Mouse (Mus musculus): ENCODE measurements at regions not wholly inside any gene's neighbourhood (a gene's known extent, or its start where the extent isn't known, plus 50 kb on each side); places are given as distances from the start of the nearest gene placed in this dataset.
A peak's percentile ranks its signal among the peaks of the same experiment; 100 is the strongest.
"Not testable (repeated sequence)": the region's sequence is repeated elsewhere in the genome, so short reads cannot be mapped to it uniquely, and the experiment has no call there.

DNA sequence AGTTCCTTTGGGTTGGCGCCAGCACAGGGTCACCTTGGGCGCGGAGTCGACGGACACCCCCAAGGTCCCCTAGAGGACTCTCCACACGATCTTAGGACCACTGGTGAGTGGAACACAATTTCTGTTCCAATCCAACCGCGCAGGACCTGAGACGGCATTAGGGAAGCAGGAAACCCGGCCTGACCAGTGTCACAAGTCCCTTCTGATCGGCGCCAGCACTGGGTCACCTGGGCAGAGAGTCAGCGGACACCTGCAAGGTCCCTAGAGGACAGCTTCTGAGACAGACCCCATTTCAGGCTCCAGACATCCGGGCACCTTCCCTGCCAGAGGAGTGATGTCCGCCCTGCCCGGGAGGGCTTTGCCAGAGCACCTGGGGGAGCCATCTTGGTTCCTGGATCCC lies 74.2 kb upstream of the Cdh13 start:
- not testable (repeated sequence) for DNase-seq (ENCODE audit: low spot score in 2 of 2)

DNA sequence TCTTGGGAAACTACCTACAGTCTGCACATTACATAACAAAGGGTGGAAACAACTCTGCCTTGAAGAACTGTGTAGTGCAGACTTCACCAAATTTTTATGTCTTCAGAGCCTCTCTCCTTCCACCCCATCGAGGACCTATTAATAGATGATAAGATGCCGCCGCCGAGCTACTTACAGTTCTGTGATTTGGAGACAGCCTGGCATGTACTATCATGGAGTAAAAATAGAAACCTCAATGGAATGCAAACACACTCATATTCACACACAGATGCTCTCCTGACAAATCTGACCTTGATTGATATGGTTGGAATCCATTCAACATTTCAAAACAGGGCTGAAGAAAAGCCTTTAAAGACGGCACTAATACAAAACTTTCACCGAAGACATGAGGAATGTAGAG lies 92.7 kb upstream of the Cdh13 start:
- no peak for DNase-seq (ENCODE audit: low spot score in 2 of 2)

DNA sequence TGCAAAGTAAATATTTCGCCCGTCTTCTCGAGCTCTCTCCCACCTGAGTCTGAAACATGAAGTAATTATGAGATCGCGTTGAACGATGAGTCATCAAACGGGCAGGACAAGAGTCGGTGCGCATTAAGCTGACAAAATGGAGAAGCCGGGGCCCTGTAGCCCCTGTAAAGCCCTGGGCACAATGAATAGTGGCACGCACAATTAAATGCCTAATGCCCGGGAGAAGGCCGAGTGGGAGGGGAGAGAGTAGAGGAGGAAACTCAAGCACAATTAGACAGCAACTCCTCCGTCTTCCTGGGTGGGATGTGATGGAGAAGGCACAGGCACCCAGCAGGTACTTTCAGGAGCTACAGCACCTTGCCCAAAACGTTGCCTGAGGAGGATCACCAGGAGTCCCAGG lies 94.3 kb upstream of the Cdh13 start:
- no peak for DNase-seq (ENCODE audit: low spot score in 2 of 2)

DNA sequence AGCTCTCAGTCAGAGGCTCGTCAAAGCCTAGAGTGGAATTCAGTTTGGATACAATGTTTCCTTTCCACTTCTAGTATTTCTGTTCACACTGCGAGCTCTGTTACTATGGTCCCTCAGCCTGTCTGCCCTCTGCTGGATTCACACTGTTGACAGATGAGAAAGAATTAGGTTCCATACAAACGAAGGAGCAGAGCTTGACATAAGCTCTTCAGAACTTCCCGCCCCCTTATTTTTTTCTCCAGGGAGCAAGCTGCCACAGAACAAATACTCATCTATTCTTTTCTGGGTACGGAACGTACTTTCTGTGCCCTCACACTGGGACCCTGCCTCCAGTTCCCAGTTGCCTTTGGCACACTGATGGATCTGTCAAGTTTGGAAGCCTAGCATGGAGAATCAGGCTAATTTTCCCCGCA lies 114.5 kb upstream of the Cdh13 start:
- peak in 1 of 2 experiments; percentile 9 for DNase-seq (ENCODE audit: low spot score in 2 of 2)

DNA sequence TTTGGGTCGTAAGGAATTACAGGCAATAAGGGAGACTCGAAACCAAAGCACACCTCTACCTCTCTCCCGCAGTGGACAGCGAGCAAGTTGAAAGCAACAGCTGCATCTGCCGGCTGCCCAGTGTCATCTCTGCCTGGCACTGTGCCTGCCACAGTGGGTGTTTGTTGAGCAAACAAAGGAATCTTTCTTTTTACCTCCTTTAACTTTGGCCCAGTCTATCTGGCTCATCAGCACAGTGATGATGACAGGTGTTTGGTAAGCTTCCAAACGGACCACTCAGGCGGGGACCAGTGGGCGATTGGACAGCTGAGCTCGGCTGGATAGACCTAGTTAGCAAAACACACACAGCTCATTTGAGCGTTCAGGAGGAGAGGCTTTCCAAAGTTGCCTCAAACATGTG lies 121.4 kb upstream of the Cdh13 start:
- peak; percentile 30 to 86 for DNase-seq (ENCODE audit: low spot score in 2 of 2)

DNA sequence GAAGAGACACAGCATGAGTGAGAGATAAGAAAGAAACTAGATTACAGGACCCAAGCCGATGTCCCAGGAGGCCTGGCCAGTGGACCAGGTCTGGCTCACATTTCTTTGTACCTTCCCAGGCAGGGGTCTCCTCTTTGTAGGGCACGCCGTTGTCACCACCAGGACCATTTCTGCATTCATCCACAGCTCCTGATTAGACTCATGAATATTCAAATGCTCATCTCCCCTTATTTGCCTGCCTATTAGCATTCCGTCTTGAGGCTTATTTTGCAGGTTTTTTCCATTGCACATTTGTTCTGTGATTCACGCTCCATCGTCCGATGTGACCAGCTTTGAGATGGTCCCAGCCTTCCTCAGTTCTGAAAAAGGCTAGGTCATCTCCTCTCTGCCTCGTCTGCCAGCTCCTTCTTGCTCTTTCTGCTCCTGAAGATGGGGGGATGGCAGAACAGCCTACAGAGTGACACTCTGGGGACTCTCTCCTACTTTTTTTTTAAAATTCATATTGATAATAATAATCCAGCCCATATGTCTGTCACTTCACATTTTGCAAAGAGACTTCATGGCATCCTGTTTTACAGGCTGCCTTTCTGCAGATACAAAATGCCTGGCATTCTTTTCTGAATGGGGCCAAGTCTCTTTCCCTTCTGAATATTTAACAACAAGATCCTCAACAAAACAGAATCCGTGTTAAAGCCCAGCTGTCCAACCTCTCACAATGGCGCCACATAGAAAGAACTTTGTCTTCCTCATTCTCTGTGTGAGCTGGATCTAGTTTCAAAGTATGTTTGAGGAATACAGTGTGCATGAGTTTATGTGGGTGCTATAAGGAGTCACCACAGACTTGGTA lies 136.0 kb upstream of the Cdh13 start:
- no peak for DNase-seq (ENCODE audit: low spot score in 2 of 2)

DNA sequence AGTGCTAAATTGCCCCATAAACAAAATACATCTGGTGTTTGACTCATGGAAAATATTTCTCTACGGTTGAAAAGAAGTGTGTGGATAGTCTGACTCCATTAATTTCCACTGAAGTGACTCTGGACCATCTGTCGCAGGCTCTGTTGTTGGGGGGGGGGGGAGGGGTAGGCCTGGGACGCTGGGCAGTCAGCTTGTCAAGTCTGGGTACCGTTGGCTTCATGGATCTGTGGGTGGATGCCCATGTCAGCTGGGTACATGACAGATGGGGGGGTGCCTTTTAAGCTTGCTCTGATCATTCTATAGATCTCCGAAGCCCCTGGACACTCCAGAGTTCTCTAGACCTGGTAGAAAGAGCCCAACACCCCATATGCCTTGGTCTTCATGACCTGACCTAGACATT lies 139.0 kb upstream of the Cdh13 start:
- peak in 1 of 2 experiments; percentile 26 for DNase-seq (ENCODE audit: low spot score in 2 of 2)

DNA sequence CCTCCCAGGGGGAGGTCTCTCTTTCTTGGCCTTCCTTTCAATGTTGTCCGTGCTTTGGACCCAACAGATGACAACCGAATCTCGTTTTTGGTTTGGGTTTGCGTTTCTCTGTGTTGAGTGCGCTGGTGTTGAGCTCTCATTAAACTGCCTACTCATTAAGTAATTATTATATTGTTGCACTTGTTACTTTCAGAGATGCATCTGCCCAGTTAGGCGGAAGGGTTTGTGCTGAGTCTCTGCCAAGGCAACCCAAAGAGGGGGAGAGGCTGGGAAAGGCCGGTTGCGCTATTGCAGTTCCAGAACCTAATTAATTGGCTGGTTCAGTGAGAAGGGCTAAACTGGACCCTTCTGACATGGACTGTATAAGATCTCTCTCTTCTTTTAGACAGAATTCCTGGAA lies 141.2 kb upstream of the Cdh13 start:
- no peak for DNase-seq (ENCODE audit: low spot score in 2 of 2)

DNA sequence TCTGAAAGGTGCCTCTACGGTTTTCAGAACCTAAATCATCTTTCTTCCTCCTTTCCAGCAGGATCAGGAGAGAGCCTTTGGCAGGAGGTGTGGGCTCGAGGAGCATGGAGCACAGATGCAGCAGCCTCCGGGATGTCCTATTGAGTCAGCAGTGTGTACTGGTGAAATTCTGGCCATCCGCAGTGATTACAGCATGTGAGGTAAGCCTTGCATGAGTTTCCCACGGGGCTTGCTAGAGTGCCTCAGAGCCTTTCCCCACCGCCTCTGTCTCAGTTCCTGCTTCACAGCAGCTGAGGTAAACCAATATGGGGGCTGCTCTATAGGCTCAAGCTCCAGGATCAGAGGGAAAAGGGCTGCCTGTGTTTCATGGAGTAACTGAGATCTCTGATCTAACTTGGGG lies 143.6 kb upstream of the Cdh13 start:
- DNase-seq (ENCODE audit: low spot score in 2 of 2): no peak

DNA sequence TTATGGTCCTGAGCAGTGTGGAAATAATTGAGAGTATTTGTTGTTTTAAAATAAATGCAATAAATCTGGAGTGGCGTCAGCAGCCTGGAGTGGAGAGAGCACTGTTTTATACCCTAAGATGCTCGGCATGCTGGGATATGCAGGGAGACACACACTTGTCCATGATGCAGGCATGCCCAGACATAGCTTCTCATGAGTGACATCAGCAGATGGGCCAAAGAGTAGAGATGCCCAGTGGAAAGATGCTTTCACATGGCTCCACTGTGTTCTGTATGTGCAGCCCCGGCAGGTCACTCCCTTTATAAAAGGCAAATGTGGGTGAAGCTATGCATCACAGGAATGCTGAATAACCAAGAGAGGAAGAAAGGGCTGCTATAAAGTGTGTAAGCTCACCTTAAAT lies 145.7 kb upstream of the Cdh13 start:
- no peak for DNase-seq (ENCODE audit: low spot score in 2 of 2)

DNA sequence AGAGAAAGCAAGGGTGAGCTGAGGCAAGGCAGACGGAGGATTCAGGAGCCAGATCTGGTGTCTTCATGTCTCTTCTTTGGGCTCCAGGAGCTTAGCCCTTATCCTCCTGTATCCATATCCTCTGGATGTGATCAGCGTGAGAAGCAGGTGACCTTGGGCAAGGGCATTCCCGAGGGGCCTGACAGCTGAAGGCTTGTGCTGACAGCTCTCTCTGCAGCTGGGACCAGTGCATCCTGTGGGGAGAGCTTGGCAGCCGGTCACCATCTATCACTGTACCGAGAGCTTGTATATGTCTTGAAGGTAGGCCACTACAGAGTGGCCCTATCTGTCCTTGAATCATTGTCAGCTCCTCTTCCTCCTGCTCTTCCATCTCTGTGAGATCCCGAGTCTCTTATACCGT lies 158.5 kb upstream of the Cdh13 start:
- DNase-seq (ENCODE audit: low spot score in 2 of 2): no peak

DNA sequence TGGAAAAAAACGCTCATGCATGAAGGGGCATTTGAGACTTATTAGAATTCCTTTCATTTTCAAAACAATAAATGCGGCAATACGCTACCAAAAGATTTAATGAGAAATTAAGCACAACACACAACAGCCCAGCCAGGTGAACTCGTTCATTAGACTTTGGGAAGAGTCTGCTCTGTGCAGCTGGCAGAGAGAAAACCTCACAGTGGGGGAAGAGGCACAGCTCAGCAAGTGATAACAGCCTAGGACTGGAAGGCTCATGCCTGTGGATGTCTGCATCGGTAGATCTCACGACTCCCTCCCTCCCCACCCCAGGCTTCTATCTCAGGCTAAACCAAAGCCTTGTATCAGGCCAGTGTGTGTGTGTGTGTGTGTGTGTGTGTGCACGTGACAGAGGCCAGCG lies 169.3 kb upstream of the Cdh13 start:
- no peak for DNase-seq (ENCODE audit: low spot score in 2 of 2)

DNA sequence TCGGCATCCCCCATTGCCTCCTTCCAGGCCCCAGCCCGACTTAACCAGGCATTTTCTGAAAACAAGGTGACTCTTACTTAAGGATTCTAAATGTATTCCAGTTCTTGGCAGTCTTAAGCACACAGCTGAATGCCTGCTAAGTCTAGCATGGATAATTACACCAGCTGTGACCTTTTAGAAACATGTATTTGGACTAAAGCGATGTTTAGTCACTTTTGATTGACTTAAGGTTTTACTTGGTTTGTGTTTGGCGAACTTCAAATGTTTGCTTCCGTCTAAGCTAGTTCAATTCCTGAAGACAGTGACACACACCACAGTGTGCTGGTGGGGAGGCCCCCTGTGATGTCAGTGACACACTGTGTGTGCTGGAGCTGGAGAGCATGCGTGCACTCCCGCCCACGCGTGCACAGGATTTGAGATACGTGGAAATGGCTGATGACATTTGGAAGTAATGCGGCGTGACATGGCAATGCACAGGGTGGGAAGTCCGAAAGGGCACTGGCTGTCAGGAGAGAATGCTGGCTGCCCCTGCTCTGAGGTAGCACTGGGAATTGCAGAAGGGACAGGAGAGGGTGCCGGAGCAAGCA lies 179.0 kb upstream of the Cdh13 start:
- no peak for DNase-seq (ENCODE audit: low spot score in 2 of 2)

DNA sequence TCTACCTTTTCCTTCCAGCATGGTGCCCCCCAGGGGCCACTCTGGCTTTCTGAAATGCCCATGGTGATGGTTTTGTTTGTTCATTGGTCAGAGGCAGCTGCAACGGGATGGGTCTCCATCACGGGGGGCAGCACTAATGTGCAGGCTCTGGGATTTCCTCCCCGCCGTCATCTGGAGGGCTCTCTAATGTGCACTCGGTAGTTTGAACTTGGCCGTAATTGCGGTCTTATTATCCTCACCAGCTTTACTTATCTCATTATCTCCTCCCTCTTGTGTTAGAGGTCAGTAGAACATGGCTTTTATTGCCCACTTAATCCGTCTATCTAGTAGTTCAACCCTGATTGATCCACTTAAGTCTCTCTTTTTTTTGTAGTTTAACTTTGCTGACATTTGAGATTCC lies 182.2 kb upstream of the Cdh13 start:
- no peak for DNase-seq (ENCODE audit: low spot score in 2 of 2)

DNA sequence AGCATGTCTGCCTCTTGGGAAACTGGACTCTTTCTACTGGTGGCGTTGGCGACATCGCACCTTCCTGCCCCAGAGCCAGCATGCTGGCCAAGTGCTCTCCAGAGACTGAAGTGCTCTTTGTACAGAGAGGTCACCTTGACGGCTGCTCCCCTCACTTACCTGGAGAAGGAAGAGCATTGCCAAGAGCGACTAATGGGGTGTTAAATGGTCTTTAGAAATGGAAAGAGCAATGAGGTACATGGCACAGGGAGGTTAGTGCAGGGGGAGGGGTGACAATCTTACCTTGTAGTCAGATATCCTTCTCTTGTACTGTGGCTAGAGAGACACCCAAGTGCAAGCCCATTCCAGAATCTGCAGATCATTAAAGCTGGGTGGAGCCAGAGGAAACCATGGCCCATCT lies 220.8 kb upstream of the Cdh13 start:
- no peak for DNase-seq (ENCODE audit: low spot score in 2 of 2)

DNA sequence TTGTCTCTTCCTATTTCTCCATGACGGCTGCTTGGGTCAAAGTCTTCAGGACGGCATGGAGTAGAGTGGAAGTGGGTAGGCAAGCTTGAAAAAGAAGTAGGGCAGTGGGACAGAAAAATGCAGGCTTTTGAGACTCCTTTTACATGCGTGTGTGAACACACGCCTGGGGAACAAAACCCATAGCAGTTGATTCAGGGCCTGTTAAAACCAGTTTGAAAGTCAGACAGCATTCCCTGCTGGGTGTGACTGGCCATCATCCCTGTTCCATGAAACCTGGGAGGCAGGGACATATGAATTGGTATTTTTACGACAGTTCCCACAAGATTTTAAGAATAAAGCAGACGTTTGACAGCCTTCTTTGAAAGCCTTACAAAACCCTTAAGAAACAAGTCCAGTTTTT lies 226.8 kb upstream of the Cdh13 start:
- DNase-seq (ENCODE audit: low spot score in 2 of 2): no peak

DNA sequence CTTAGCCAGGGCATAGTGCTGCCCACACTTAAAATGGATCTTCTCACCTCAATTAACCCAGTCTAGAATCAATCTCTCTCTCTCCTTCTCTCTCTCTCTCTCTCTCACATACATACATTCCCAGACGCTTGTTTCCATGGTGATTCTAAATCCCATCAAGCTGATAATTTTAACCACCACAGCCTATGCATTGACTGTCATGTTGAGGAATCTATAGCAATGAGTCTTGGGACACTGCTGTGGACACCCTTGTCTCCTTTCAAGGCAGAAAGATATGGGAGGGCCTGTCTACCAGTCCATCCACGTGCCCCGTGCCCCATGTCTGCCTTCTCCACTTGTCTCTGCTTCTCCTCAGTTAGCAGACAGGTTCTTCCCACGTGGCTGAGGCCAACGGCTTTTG lies 228.0 kb upstream of the Cdh13 start:
- no peak for DNase-seq (ENCODE audit: low spot score in 2 of 2)

DNA sequence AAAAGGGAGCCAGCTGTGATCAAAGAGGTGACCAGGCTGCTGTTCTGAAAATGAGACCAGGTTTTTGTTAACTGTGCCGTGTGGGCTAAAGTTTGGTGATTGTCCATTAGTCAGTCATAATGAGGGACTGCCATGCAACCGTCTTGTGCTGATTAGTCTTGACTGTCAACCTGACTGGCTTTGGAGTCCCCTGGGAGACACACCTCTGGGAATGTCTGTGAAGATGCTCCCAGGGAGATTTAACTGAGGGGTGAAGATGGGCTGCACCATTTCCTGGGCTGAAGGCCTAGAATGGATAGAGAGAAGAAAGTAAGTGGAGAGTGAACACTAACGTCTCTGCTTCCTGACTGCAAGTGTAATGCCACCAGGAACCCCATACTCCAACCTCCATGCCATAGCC lies 233.1 kb upstream of the Cdh13 start:
- no peak for DNase-seq (ENCODE audit: low spot score in 2 of 2)

DNA sequence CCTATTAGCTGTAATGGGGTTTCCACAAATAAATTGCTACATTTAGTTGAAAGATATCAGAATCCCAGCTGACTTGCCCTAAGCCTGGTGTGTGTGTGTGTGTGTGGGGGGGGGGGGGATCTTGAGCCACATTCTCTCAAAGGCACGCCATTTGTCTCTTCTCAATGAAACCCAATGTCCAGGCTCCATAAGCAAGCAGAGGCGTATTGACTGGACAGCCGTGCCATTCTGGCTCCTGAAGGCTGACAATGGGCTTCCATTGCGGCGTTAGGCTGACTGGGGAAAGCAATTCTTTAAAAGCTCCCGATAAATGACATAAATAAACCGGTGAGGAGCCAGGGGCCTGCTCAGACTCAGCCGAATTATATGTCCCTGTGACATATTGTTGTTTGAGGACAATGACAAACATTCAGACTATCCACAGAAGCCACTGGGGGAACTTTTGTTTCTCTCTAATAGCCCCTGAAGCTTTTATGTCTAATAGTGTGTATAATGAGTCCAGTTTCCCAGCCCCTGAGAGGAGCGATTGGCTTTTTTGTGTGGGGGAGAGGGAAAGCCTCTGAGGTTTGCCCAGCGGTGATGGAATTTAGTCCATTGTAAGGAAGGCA lies 240.6 kb upstream of the Mphosph6 start:
- DNase-seq (ENCODE audit: low spot score in 2 of 2): no peak

DNA sequence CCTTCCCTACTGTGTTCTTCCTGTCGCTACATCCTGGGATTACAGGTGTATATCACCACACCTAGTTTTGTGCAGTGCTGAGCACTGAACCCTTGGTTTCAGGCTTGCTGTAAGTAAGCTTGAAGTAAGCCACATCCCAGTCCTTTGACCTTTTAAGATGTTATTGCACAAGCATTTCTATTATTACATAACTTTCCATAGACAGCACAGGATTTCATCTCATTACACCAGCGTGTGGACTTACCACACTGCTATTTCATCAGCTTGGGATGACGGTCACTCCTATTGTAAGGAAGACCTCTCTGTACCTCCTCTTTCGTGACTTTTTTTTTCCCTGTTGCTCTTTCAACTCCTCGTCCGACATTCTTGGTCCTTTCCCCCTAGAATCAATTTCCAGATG lies 239.5 kb upstream of the Mphosph6 start:
- no peak for DNase-seq (ENCODE audit: low spot score in 2 of 2)

DNA sequence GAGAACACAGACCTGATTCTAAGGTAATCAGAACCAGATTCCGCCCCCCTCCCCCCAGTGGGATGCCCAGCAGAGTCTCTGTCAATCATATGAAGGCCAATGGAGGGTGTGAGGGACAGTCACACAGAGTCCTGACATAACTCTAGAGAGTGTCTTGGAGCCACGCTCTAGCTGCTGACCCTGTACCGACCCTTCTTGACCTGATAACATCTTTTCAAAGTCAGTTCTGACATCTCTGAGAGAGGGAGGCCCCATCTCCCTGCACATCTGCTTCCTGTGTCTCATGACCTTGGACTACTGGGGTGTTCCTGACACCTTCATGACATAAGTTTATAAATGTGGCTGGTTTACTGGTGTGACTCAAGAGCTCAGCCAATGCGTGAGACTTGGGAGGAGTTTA lies 236.1 kb upstream of the Mphosph6 start:
- no peak for DNase-seq (ENCODE audit: low spot score in 2 of 2)

DNA sequence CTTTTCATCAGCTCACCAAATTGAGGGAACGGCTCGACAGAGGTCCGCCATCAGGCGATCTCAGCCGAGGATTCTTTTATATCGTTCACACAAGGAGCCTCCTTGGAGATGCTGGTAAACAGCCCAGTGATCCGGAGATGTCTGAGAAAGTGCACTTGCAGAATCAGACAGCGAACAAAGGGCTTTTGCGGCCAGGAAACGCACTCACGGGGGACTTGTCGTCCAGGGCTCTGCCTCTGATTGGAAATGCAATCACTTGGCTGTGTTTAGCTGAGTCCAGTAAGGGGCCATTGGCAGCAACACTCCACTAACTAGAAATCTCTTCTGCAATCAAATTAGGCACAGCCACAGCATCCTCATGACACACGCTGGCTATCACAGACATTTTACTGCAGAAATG lies 232.3 kb upstream of the Mphosph6 start:
- peak in 1 of 2 experiments; percentile 54 for DNase-seq (ENCODE audit: low spot score in 2 of 2)

DNA sequence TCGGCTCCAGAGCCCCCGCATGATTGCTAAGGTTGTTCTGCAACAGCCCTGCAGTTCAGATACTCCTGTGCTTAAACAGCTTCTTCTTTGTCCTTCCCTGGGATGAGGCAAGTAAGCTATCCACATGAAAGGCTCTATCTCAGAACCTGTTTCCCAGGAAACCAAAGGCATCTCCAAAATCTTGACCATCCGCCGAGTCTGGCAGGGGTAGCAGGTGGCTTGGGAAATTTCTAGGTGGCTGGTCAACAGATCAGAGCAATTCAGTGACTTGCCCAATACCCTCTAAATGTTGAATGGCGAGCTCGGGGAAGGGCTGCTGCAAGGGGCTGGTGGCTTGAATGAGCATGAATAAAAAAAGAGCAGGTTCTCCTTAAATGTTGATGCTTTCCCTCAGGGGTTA lies 229.7 kb upstream of the Mphosph6 start:
- DNase-seq (ENCODE audit: low spot score in 2 of 2): no peak

Data from cerebellum, postnatal 4 days (tissue).